Mouse (Mus musculus) CH12.LX (cell line): ENCODE measurements at regions not wholly inside any gene's neighbourhood (a gene's known extent, or its start where the extent isn't known, plus 50 kb on each side); places are given as distances from the start of the nearest gene placed in this dataset.

Source experiments
- DNase-seq: peaks from one replicate; pipeline ENCODE4 v3.0.0-alpha.2; 2013; ENCODE audit errors: extremely low read depth
- H3K27ac ChIP-seq: 2 replicates; pipeline ENCODE4 v1.5.1; 2012; ENCODE audit warnings: low read depth, mild to moderate bottlenecking, control low read depth, moderate library complexity; ENCODE audit not compliant: insufficient read depth
- H3K27me3 ChIP-seq: replicated peaks from 2 replicates; pipeline ENCODE3; 2012; ENCODE audit warnings: inconsistent platforms
- H3K36me3 ChIP-seq, 2 experiments: replicated peaks in 1 of 2; 2 replicates each; pipeline versions ENCODE3 to v1.6.1; 2012; ENCODE audit warnings: inconsistent platforms in 1 of 2, low read length in 1 of 2, mild to moderate bottlenecking in 1 of 2, mixed read lengths in 1 of 2, moderate library complexity in 1 of 2; ENCODE audit not compliant: control insufficient read depth in 1 of 2, insufficient read depth in 1 of 2
- H3K4me1 ChIP-seq, 2 experiments: 2 replicates each; pipeline ENCODE4 v1.6.1; 2012; ENCODE audit warnings: inconsistent platforms in 1 of 2, moderate library complexity in 1 of 2; ENCODE audit not compliant: insufficient read depth in 2 of 2, control insufficient read depth in 1 of 2
- H3K4me2 ChIP-seq: 2 replicates; pipeline ENCODE4 v1.6.1; 2012; ENCODE audit warnings: low read depth, mild to moderate bottlenecking, control low read depth; ENCODE audit not compliant: poor library complexity, insufficient read depth, severe bottlenecking
- H3K4me3 ChIP-seq, 3 experiments: fragments of 150-350 bp in 1 of 3; sonication (generic) in 1 of 3; replicated peaks in 1 of 3; 2 replicates each; pipeline versions ENCODE3 to v1.5.1; 2011 to 2012; ENCODE audit warnings: low read depth in 2 of 3, low read length in 2 of 3, mild to moderate bottlenecking in 2 of 3, moderate library complexity in 2 of 3, control low read depth in 1 of 3, improper control_type of control experiment in 1 of 3, inconsistent platforms in 1 of 3, mixed read lengths in 1 of 3; ENCODE audit not compliant: poor library complexity in 1 of 3
- H3K79me2 ChIP-seq: replicated peaks from 2 replicates; pipeline ENCODE4 v1.6.1; 2012; ENCODE audit warnings: mild to moderate bottlenecking, moderate library complexity; ENCODE audit not compliant: control insufficient read depth, poor library complexity, insufficient read depth, severe bottlenecking; ENCODE audit errors: extremely low read depth
- H3K9ac ChIP-seq: 2 replicates; pipeline ENCODE4 v1.6.1; 2012; ENCODE audit warnings: low read depth, mild to moderate bottlenecking, control low read depth, moderate library complexity; ENCODE audit not compliant: insufficient read depth
- H3K9me3 ChIP-seq: replicated peaks from 2 replicates; pipeline ENCODE3; 2012; ENCODE audit warnings: low read length, inconsistent platforms, mixed read lengths
- CHD1 ChIP-seq: IDR thresholded peaks from 2 replicates; pipeline ENCODE4 v1.6.1; 2012; ENCODE audit warnings: low read depth, low read length, improper control_type of control experiment, inconsistent platforms
- CHD2 ChIP-seq: IDR thresholded peaks from 2 replicates; pipeline ENCODE4 v1.6.1; 2011; ENCODE audit warnings: low read length, improper control_type of control experiment
- CTCF ChIP-seq, 2 experiments: IDR thresholded peaks in 1 of 2; conservative IDR thresholded peaks in 1 of 2; 2 replicates each; pipeline ENCODE4 v1.5.1; 2011 to 2012; ENCODE audit warnings: low read depth in 2 of 2, low read length in 2 of 2, improper control_type of control experiment in 1 of 2, inconsistent platforms in 1 of 2, mild to moderate bottlenecking in 1 of 2, moderate library complexity in 1 of 2
- E2F4 ChIP-seq: IDR thresholded peaks from 2 replicates; pipeline ENCODE4 v1.6.1; 2011; ENCODE audit warnings: low read depth, low read length, improper control_type of control experiment; ENCODE audit not compliant: insufficient replicate concordance
- ELF1 ChIP-seq: IDR thresholded peaks from 2 replicates; pipeline ENCODE4 v1.6.1; 2014; ENCODE audit warnings: low read depth, mild to moderate bottlenecking, inconsistent platforms, low read length, improper control_type of control experiment
- EP300 ChIP-seq: IDR thresholded peaks from 2 replicates; pipeline ENCODE4 v1.6.1; 2011; ENCODE audit warnings: low read length, improper control_type of control experiment
- ETS1 ChIP-seq: conservative IDR thresholded peaks from 2 replicates; pipeline ENCODE4 v1.6.1; 2012; ENCODE audit warnings: low read depth, mild to moderate bottlenecking, inconsistent platforms, low read length, improper control_type of control experiment, moderate library complexity
- GABPA ChIP-seq: IDR thresholded peaks from 2 replicates; pipeline ENCODE4 v1.6.1; 2012; ENCODE audit warnings: low read depth, low read length, improper control_type of control experiment, inconsistent platforms; ENCODE audit not compliant: insufficient replicate concordance
- HCFC1 ChIP-seq: IDR thresholded peaks from 2 replicates; pipeline ENCODE4 v1.6.1; 2012; ENCODE audit warnings: low read depth, mild to moderate bottlenecking, inconsistent platforms, low read length, improper control_type of control experiment
- IRF4 ChIP-seq: IDR thresholded peaks from 2 replicates; pipeline ENCODE4 v1.6.1; 2014; ENCODE audit warnings: low read depth, mild to moderate bottlenecking, inconsistent platforms, low read length, improper control_type of control experiment
- JUN ChIP-seq: IDR thresholded peaks from 2 replicates; pipeline ENCODE4 v1.6.1; 2011; ENCODE audit warnings: low read depth, mild to moderate bottlenecking, low read length, improper control_type of control experiment, moderate library complexity; ENCODE audit not compliant: insufficient read depth
- KAT2A ChIP-seq: IDR thresholded peaks from 2 replicates; pipeline ENCODE4 v1.6.1; 2012; ENCODE audit warnings: low read length, improper control_type of control experiment, inconsistent platforms; ENCODE audit not compliant: insufficient replicate concordance
- MAFK ChIP-seq: IDR thresholded peaks from 2 replicates; pipeline ENCODE4 v1.6.1; 2011; ENCODE audit warnings: low read length, improper control_type of control experiment; ENCODE audit not compliant: insufficient replicate concordance
- MAX ChIP-seq: IDR thresholded peaks from 2 replicates; pipeline ENCODE4 v1.6.1; 2011; ENCODE audit warnings: low read length, improper control_type of control experiment
- MAZ ChIP-seq: IDR thresholded peaks from 2 replicates; pipeline ENCODE4 v1.6.1; 2012; ENCODE audit warnings: low read depth, mild to moderate bottlenecking, inconsistent platforms, low read length, improper control_type of control experiment, moderate library complexity
- MYC ChIP-seq: IDR thresholded peaks from 2 replicates; pipeline ENCODE4 v1.6.1; 2011; ENCODE audit warnings: low read depth, mild to moderate bottlenecking, improper control_type of control experiment, low read length
- NRF1 ChIP-seq: IDR thresholded peaks from 2 replicates; pipeline ENCODE4 v1.6.1; 2014; ENCODE audit warnings: low read depth, mild to moderate bottlenecking, inconsistent platforms, low read length, improper control_type of control experiment, moderate library complexity
- PAX5 ChIP-seq: IDR thresholded peaks from 2 replicates; pipeline ENCODE4 v1.6.1; 2012; ENCODE audit warnings: low read length, inconsistent platforms, mixed read lengths
- POLR2A ChIP-seq: IDR thresholded peaks from 2 replicates; pipeline ENCODE4 v1.6.1; 2011; ENCODE audit warnings: low read depth, mild to moderate bottlenecking, improper control_type of control experiment, low read length
- RAD21 ChIP-seq: IDR thresholded peaks from 2 replicates; pipeline ENCODE4 v1.6.1; 2011; ENCODE audit warnings: low read depth, mild to moderate bottlenecking, low read length, improper control_type of control experiment, moderate library complexity
- RCOR1 ChIP-seq: conservative IDR thresholded peaks from 2 replicates; pipeline ENCODE4 v1.6.1; 2012; ENCODE audit warnings: low read depth, mild to moderate bottlenecking, inconsistent platforms, low read length, improper control_type of control experiment
- SIN3A ChIP-seq: IDR thresholded peaks from 2 replicates; pipeline ENCODE4 v1.6.1; 2012; ENCODE audit warnings: low read length, improper control_type of control experiment, inconsistent platforms
- TBP ChIP-seq: conservative IDR thresholded peaks from 2 replicates; pipeline ENCODE4 v1.6.1; 2011; ENCODE audit warnings: low read depth, low read length, improper control_type of control experiment
- TCF12 ChIP-seq: IDR thresholded peaks from 2 replicates; pipeline ENCODE4 v1.6.1; 2014; ENCODE audit warnings: low read depth, mild to moderate bottlenecking, inconsistent platforms, low read length, improper control_type of control experiment
- USF1 ChIP-seq: IDR thresholded peaks from 2 replicates; pipeline ENCODE4 v1.6.1; 2014; ENCODE audit warnings: low read depth, mild to moderate bottlenecking, inconsistent platforms, low read length, improper control_type of control experiment
- USF2 ChIP-seq: conservative IDR thresholded peaks from 2 replicates; pipeline ENCODE4 v1.6.1; 2011; ENCODE audit warnings: low read depth, low read length, improper control_type of control experiment
- ZC3H11A ChIP-seq: IDR thresholded peaks from 2 replicates; pipeline ENCODE4 v1.6.1; 2012; ENCODE audit warnings: low read depth, mild to moderate bottlenecking, inconsistent platforms, low read length, improper control_type of control experiment
- ZKSCAN1 ChIP-seq: IDR thresholded peaks from 2 replicates; pipeline ENCODE4 v1.6.1; 2012; ENCODE audit warnings: low read depth, inconsistent platforms, low read length, improper control_type of control experiment, borderline replicate concordance
- ZMIZ1 ChIP-seq: IDR thresholded peaks from 2 replicates; pipeline ENCODE4 v1.6.1; 2012; ENCODE audit warnings: low read depth, mild to moderate bottlenecking, inconsistent platforms, low read length, improper control_type of control experiment
- ZNF384 ChIP-seq: IDR thresholded peaks from 2 replicates; pipeline ENCODE4 v1.6.1; 2012; ENCODE audit warnings: low read depth, low read length, improper control_type of control experiment, inconsistent platforms
- dilution Hi-C: fragments of 300-500 bp; cut with MboI; formaldehyde crosslinking; loops from 2 replicates; pipeline ENCODE4 v1.14.3; 2020; ENCODE audit warnings: low sequenced_read_pairs; ENCODE audit not compliant: extremely low pct_unique_long_range_greater_than_20kb, extremely low pct_ligation_motif_present
- in situ Hi-C: fragments of 300-500 bp; cut with MboI; formaldehyde crosslinking; loops from 3 replicates; pipeline ENCODE4 v1.14.3; 2019; ENCODE audit warnings: low sequenced_read_pairs, low pct_ligation_motif_present, low pct_unique_long_range_greater_than_20kb, mixed read lengths

DNA sequence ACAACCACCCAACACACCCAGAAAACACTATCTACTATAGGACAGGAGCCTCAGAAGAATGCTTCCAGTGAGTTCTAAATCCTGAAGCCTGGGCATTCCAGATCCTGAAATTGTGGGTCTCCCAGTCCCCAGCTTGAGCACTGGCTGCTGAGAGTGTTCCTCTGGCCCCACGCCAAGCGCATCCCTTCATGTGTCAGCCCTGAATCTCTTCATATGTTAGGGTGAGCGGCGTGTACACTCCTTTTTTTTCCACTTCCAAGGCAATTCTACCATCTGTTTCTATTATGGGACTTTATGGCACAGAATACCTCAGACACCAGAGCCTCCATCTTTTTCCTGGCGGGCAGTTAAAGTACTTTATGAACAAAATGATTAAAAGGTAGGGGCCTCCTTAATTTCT, 451.8 kb downstream of the Tshz3 start:
- Histone ChIP-seq H3K27me3 (no peaks in the 10 kb centered on the region), H3K9me3 (peaks cover 84% of the 10 kb centered on the region), H3K9ac (no peak overlapping the region), H3K4me2 (no peak overlapping the region)
- TF ChIP-seq ETS1, result no peak
- no peak for TF ChIP-seq CHD2
- TF ChIP-seq TCF12, result no peak
- TF ChIP-seq ZNF384, result no peak
- TF ChIP-seq RAD21, result no peak
- TF ChIP-seq RCOR1, result no peak
- TF ChIP-seq MYC, result no peak
- no peak for TF ChIP-seq USF1
- no peak for TF ChIP-seq EP300
- no peak for TF ChIP-seq MAZ
- TF ChIP-seq PAX5, result no peak
- no peak for TF ChIP-seq JUN
- TF ChIP-seq ZC3H11A, result no peak
- no peak for TF ChIP-seq ZMIZ1
- TF ChIP-seq CTCF (conservative IDR thresholded peaks at IDR 0.05 in 1 of 2, IDR thresholded peaks at IDR 0.05 in 1 of 2; ENCODE audit: low read depth in 2 of 2, low read length in 2 of 2), result no peak
- TF ChIP-seq USF2, result no peak
- TF ChIP-seq TBP, result no peak
- TF ChIP-seq E2F4, result no peak
- TF ChIP-seq MAX, result no peak
- TF ChIP-seq, all 38 proteins: peak for 0
- in situ Hi-C loops (no loop called here), dilution Hi-C loops (no loop called here)
- no peak for DNase-seq
- Histone ChIP-seq H3K4me3 (no peak overlapping the region), H3K4me1 (no peaks in the 10 kb centered on the region), H3K36me3 (no peaks in the 10 kb centered on the region), H3K27ac (no peak overlapping the region), H3K79me2 (no peaks in the 10 kb centered on the region)

- Histone ChIP-seq H3K4me3 (no peak overlapping the region), H3K9ac (no peak overlapping the region), H3K27me3 (no peaks in the 10 kb centered on the region), H3K4me2 (no peak overlapping the region), H3K27ac (no peak overlapping the region), H3K36me3 (no peaks in the 10 kb centered on the region), H3K9me3 (peaks cover 71% of the 10 kb centered on the region), H3K4me1 (no peaks in the 10 kb centered on the region), H3K79me2 (no peaks in the 10 kb centered on the region)
- no peak for DNase-seq
- in situ Hi-C loops (no loop called here), dilution Hi-C loops (no loop called here)
- TF ChIP-seq RAD21 (no peak), IRF4 (no peak), MAZ (no peak), ZNF384 (no peak), MAFK (no peak), HCFC1 (no peak), PAX5 (no peak), NRF1 (no peak), TCF12 (no peak), TBP (no peak), SIN3A (no peak), CHD1 (no peak), USF1 (no peak), RCOR1 (no peak), ELF1 (no peak), ZKSCAN1 (no peak), KAT2A (no peak), MAX (no peak), GABPA (no peak), POLR2A (no peak)
Measured at GRCm38 (mm10) chr7:37159801-37160200, 461.9 kb downstream of the Tshz3 start.
